Mouse (Mus musculus) testis, adult 2 months (tissue): ENCODE results near the gene Trappc5.

Experiments
- CTCF ChIP-seq: fragments of 200-500 bp; IDR thresholded peaks from 2 replicates; pipeline ENCODE4 v1.5.1; 2012; ENCODE audit warnings: low read depth, mild to moderate bottlenecking, inconsistent platforms, low read length, moderate library complexity; ENCODE audit not compliant: control insufficient read depth, insufficient read depth, insufficient replicate concordance
- POLR2A ChIP-seq: fragments of 200-500 bp; IDR thresholded peaks from 2 replicates; pipeline ENCODE4 v1.6.1; 2012; ENCODE audit warnings: low read depth, mild to moderate bottlenecking, inconsistent platforms, low read length, moderate library complexity; ENCODE audit not compliant: control insufficient read depth

- no peak for TF ChIP-seq CTCF
- TF ChIP-seq POLR2A, result no peak
These were observed 23.3 kb upstream of the Trappc5 start for GRCm38 (mm10) chr8:3652845-3653244.
